Mouse (Mus musculus): Measurements from ENCODE around the gene Mall.

DNA sequence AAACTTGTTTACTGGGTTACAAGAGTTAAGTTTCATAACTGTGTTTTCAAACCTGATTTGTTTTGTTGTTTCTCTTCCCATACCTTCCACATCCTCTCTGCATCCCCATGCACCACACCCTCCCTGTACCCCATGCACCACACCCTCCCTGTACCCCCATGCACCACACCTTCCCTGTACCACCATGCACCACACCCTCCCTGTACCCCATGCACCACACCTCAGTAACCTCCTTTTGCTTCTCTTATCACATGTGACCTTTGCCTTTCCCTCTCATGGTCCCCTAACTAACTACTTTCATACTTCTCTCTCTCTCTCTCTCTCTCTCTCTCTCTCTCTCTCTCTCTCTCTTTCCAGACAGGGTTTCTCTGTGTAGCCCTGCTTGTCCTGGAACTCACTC lies 62.7 kb downstream of the Mall start:
- no peak for TF ChIP-seq EP300 (IDR thresholded peaks at IDR 0.05; ENCODE audit: insufficient read depth, low read depth, low read length)
- no peak for TF ChIP-seq CTCF (IDR thresholded peaks at IDR 0.05)
